Mouse (Mus musculus) hindbrain, embryonic 15.5 days (tissue): Measurements from ENCODE around the gene Nub1. TPM values are rescaled to one million over a fixed set of nuclear protein-coding genes. Genes with fewer than 3 reads are reported as not detected.
"Not testable (repeated sequence)": the region's sequence is repeated elsewhere in the genome, so short reads cannot be mapped to it uniquely, and the experiment has no call there.

ENCODE experiments used
- ATAC-seq: fragments of 200-750 bp; cut with Nextera tagmentation; 2 replicates; pipeline ENCODE4 v1.8.0; 2017; ENCODE audit warnings: low read depth, moderate number of reproducible peaks, moderate TSS enrichment; ENCODE audit not compliant: low FRiP score
- H3K27ac ChIP-seq: fragments of 300-500 bp; sonication (generic); replicated peaks from 2 replicates; pipeline ENCODE4 v1.5.1; 2015; ENCODE audit warnings: mild to moderate bottlenecking, inconsistent platforms
- H3K27me3 ChIP-seq: fragments of 300-500 bp; sonication (generic); 2 replicates; pipeline ENCODE4 v1.6.1; 2015; ENCODE audit warnings: control low read depth, inconsistent platforms
- H3K36me3 ChIP-seq: fragments of 300-500 bp; sonication (generic); 2 replicates; pipeline ENCODE4 v1.6.1; 2015; ENCODE audit warnings: control low read depth, inconsistent platforms
- H3K4me1 ChIP-seq: fragments of 300-500 bp; sonication (generic); replicated peaks from 2 replicates; pipeline ENCODE4 v1.6.1; 2015; ENCODE audit warnings: control low read depth, inconsistent platforms
- H3K4me2 ChIP-seq: fragments of 300-500 bp; sonication (generic); 2 replicates; pipeline ENCODE4 v1.6.1; 2015; ENCODE audit warnings: moderate library complexity, mild to moderate bottlenecking, inconsistent platforms
- H3K4me3 ChIP-seq: fragments of 300-500 bp; sonication (generic); 2 replicates; pipeline ENCODE4 v1.5.1; 2015; ENCODE audit warnings: mild to moderate bottlenecking, inconsistent platforms
- H3K9ac ChIP-seq: fragments of 300-500 bp; sonication (generic); 2 replicates; pipeline ENCODE4 v1.6.1; 2015; ENCODE audit warnings: inconsistent platforms
- H3K9me3 ChIP-seq: fragments of 300-500 bp; sonication (generic); 2 replicates; pipeline ENCODE4 v1.6.1; 2016; ENCODE audit warnings: control low read depth, inconsistent platforms
- WGBS: fragments of 180-500 bp; shearing (Covaris S2); methylation state at CpG from one replicate; pipeline ENCODE4 v1.1.7; 2015; 5-methylcytosine and 5-hydroxymethylcytosine counted together
- polyA plus RNA-seq: library from polyadenylated mRNA; unstranded; fragments of >200 nt; fragmentation: Nextera tagmentation; extraction: Ambion mirVana; gene quantifications from 2 replicates; pipeline ENCODE4 v1.2.1, GENCODE M21; 2015

Nub1 gene
- polyA plus RNA-seq, 1 experiment from 2014 or later = 49.0 TPM

- Histone ChIP-seq H3K9me3 (no peaks in the 10 kb centered on the region), H3K27me3 (no peaks in the 10 kb centered on the region), H3K4me3 (no peak overlapping the region), H3K36me3 (no peaks in the 10 kb centered on the region), H3K9ac (no peak overlapping the region), H3K27ac (no peak overlapping the region), H3K4me2 (no peak overlapping the region), H3K4me1 (no peaks in the 10 kb centered on the region)
- no peak for ATAC-seq
- WGBS = 97% methylated on average over 3 of the region's 4 CpGs
These were observed 25.5 kb upstream of the Nub1 start for GRCm38 (mm10) chr5:24659708-24660423.

GRCm38 (mm10) chr5:24661457-24661856 is 23.9 kb upstream of the Nub1 start:
- 80% methylated on average over 6 of the region's 6 CpGs for WGBS
- Histone ChIP-seq H3K4me1 (no peaks in the 10 kb centered on the region), H3K27me3 (no peaks in the 10 kb centered on the region), H3K9ac (no peak overlapping the region), H3K27ac (no peak overlapping the region), H3K9me3 (no peaks in the 10 kb centered on the region), H3K36me3 (no peaks in the 10 kb centered on the region), H3K4me2 (no peak overlapping the region), H3K4me3 (no peak overlapping the region)
- ATAC-seq = no peak

GRCm38 (mm10) chr5:24674238-24674637 is 11.1 kb upstream of the Nub1 start:
- peak; percentile 71 for ATAC-seq
- no peaks in the 10 kb centered on the region for H3K4me1 ChIP-seq
- H3K27ac ChIP-seq = no peak overlapping the region
- H3K4me3 ChIP-seq = no peak overlapping the region
- no peaks in the 10 kb centered on the region for H3K9me3 ChIP-seq
- no peak overlapping the region for H3K4me2 ChIP-seq
- H3K9ac ChIP-seq = no peak overlapping the region
- H3K27me3 ChIP-seq = 0 out of 2 replicates have a peak, but pooled peaks cover 2% of the 10 kb centered on the region
- H3K36me3 ChIP-seq = no peaks in the 10 kb centered on the region
- 37% methylated on average over 4 of the region's 4 CpGs for WGBS

- Histone ChIP-seq H3K4me2 (no peak overlapping the region), H3K27ac (no peak overlapping the region), H3K4me3 (no peak overlapping the region), H3K4me1 (peaks cover 7% of the 10 kb centered on the region), H3K9me3 (no peaks in the 10 kb centered on the region), H3K36me3 (no peaks in the 10 kb centered on the region), H3K27me3 (no peaks in the 10 kb centered on the region), H3K9ac (no peak overlapping the region)
- 63% methylated on average over 1 of the region's 1 CpGs for WGBS
- ATAC-seq = no peak
These were observed 3.9 kb upstream of the Nub1 start for GRCm38 (mm10) chr5:24681436-24681835.

- Histone ChIP-seq H3K4me2 (peak overlapping the region; percentile 60), H3K9ac (peak overlapping the region; percentile 45), H3K9me3 (no peaks in the 10 kb centered on the region), H3K27me3 (no peaks in the 10 kb centered on the region), H3K27ac (peak overlapping the region; percentile 94), H3K4me3 (peak overlapping the region; percentile 87), H3K4me1 (peaks cover 22% of the 10 kb centered on the region), H3K36me3 (peaks cover 5% of the 10 kb centered on the region)
- WGBS = 18% methylated on average over 16 of the region's 16 CpGs
- ATAC-seq = peak; percentile 58
These were observed 560 bp upstream of the Nub1 start for GRCm38 (mm10) chr5:24684578-24685365.

GRCm38 (mm10) chr5:24686176-24686575 is 844 bp downstream of the Nub1 start:
- ATAC-seq = no peak
- peaks cover 19% of the 10 kb centered on the region for H3K36me3 ChIP-seq
- peaks cover 22% of the 10 kb centered on the region for H3K4me1 ChIP-seq
- peak overlapping the region; percentile 94 for H3K27ac ChIP-seq
- H3K4me3 ChIP-seq = peak overlapping the region; percentile 87
- H3K4me2 ChIP-seq = peak overlapping the region; percentile 60
- peak overlapping the region; percentile 74 for H3K9ac ChIP-seq
- no peaks in the 10 kb centered on the region for H3K9me3 ChIP-seq
- WGBS = under 1% methylated on average over 15 of the region's 15 CpGs
- H3K27me3 ChIP-seq = no peaks in the 10 kb centered on the region

- Histone ChIP-seq H3K4me1 (peaks cover 22% of the 10 kb centered on the region), H3K4me3 (peak overlapping the region; percentile 87), H3K36me3 (peaks cover 25% of the 10 kb centered on the region), H3K4me2 (peak overlapping the region; percentile 60)
- not testable (repeated sequence) for H3K9me3 ChIP-seq, H3K27ac ChIP-seq, ATAC-seq, H3K27me3 ChIP-seq, H3K9ac ChIP-seq
- 82% methylated on average over 16 of the region's 16 CpGs for WGBS
These were observed 1.5 kb downstream of the Nub1 start for GRCm38 (mm10) chr5:24686671-24687420.

- no peak overlapping the region for H3K9ac ChIP-seq
- WGBS = 77% methylated on average over 1 of the region's 1 CpGs
- no peak for ATAC-seq
- H3K4me1 ChIP-seq = peaks cover 22% of the 10 kb centered on the region
- no peak overlapping the region for H3K4me2 ChIP-seq
- H3K36me3 ChIP-seq = peaks cover 32% of the 10 kb centered on the region
- no peak overlapping the region for H3K27ac ChIP-seq
- no peaks in the 10 kb centered on the region for H3K9me3 ChIP-seq
- no peak overlapping the region for H3K4me3 ChIP-seq
- no peaks in the 10 kb centered on the region for H3K27me3 ChIP-seq
These were observed 2.4 kb downstream of the Nub1 start for GRCm38 (mm10) chr5:24687696-24688095.

GRCm38 (mm10) chr5:24696704-24697103 is 11.4 kb downstream of the Nub1 start:
- Histone ChIP-seq H3K36me3 (peaks cover 88% of the 10 kb centered on the region), H3K9me3 (no peaks in the 10 kb centered on the region), H3K4me1 (no peaks in the 10 kb centered on the region), H3K9ac (no peak overlapping the region), H3K27ac (no peak overlapping the region), H3K4me3 (no peak overlapping the region), H3K4me2 (no peak overlapping the region), H3K27me3 (no peaks in the 10 kb centered on the region)
- 85% methylated on average over 3 of the region's 3 CpGs for WGBS
- ATAC-seq = no peak

GRCm38 (mm10) chr5:24701271-24701670 is 15.9 kb downstream of the Nub1 start:
- Histone ChIP-seq H3K9me3 (no peaks in the 10 kb centered on the region), H3K4me3 (no peak overlapping the region), H3K4me1 (no peaks in the 10 kb centered on the region), H3K36me3 (peaks cover 85% of the 10 kb centered on the region), H3K27me3 (no peaks in the 10 kb centered on the region), H3K27ac (no peak overlapping the region), H3K4me2 (no peak overlapping the region), H3K9ac (no peak overlapping the region)
- ATAC-seq = no peak
- 88% methylated on average over 3 of the region's 3 CpGs for WGBS

- ATAC-seq = no peak
- Histone ChIP-seq H3K36me3 (peaks cover 90% of the 10 kb centered on the region), H3K4me3 (no peak overlapping the region), H3K4me2 (no peak overlapping the region), H3K27ac (no peak overlapping the region), H3K9me3 (no peaks in the 10 kb centered on the region), H3K9ac (no peak overlapping the region), H3K4me1 (no peaks in the 10 kb centered on the region), H3K27me3 (no peaks in the 10 kb centered on the region)
- 97% methylated on average over 8 of the region's 8 CpGs for WGBS
These were observed 19.3 kb downstream of the Nub1 start for GRCm38 (mm10) chr5:24704615-24705014.

- Histone ChIP-seq H3K4me1 (peaks cover 14% of the 10 kb centered on the region; the same call in 1 of the 2 replicates), H3K9me3 (no peaks in the 10 kb centered on the region), H3K27ac (no peak overlapping the region), H3K36me3 (peaks cover 64% of the 10 kb centered on the region), H3K4me3 (no peak overlapping the region), H3K4me2 (no peak overlapping the region), H3K9ac (no peak overlapping the region), H3K27me3 (no peaks in the 10 kb centered on the region)
- ATAC-seq = no peak
- 56% methylated on average over 2 of the region's 2 CpGs for WGBS
These were observed 24.6 kb downstream of the Nub1 start for GRCm38 (mm10) chr5:24709962-24710361.
